Mouse (Mus musculus): ENCODE results near the gene Sspn. TPM values are rescaled to one million over a fixed set of nuclear protein-coding genes. Genes with fewer than 3 reads are reported as not detected.

Sspn gene
- polyA plus RNA-seq, 1 experiment from 2014 or later = 4.5 TPM

DNA sequence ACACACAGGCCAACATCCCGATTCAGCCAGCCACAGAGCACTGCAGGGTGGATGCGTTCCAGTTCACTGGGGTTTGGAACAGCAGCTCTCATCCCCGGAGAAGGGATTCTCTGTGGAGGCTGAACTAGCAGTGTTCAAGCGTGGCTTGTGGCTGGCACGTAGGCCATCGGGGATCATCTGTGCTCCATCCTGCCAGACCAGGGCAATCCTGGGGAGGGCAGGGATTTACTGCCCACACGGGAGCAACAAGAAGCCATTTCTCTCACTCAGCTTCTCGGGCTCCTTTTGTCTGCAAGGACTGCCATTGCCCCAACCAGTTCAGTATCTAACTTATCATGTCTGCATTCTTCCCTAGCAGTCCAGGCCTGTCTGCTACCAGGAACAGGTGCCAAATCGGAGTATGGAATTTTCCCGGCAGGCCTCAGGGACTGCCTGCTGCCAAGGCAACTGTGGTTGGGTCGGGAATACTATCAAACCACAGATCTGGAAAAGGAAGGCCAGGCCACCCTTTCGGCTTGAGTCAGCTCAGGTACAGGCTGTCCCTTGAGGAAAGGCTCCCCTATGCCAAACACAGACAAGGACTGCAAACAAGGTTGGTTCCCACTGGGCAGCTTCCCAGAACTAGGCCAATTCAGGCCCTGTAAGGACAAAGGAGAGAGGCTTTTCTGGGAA lies 78.8 kb downstream of the Sspn start:
- 41% methylated on average over 12 of the region's 12 CpGs for WGBS

DNA sequence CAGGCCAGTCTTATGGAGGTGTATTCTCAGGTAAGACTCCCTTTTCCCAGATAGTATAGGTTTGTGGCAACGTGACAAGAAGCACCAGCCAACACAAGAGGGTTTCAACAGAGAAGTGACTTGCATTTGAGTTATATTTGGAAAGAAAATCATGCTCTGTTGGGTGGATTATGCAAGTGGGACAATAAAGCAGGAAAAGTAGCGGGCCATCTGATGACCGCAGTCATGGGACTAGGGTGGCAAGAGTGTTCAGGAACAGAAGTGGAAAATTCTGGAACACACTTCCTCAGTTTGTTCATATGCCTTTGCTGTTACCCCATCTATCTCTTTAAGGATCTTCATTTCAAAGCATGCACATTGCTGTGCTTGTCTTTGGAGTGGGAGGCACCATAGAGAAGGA lies 82.9 kb downstream of the Sspn start:
- Histone ChIP-seq H3K9me3 (no peaks in the 10 kb centered on the region), H3K36me3 (replicated peaks) (no peaks in the 10 kb centered on the region), H3K4me1 (peaks cover 15% of the 10 kb centered on the region; the same call in 1 of the 2 replicates), H3K4me2 (no peak overlapping the region), H3K27me3 (replicated peaks) (no peaks in the 10 kb centered on the region), H3K27ac (no peak overlapping the region), H3K9ac (no peak overlapping the region), H3K4me3 (no peak overlapping the region)
- ATAC-seq (replicated peaks) = no peak
- 94% methylated on average over 3 of the region's 3 CpGs for WGBS

More for the DNA sequence above, 78.8 kb downstream of the Sspn start:
- Histone ChIP-seq H3K9ac (no peak overlapping the region), H3K27me3 (replicated peaks) (no peaks in the 10 kb centered on the region), H3K4me2 (no peak overlapping the region), H3K27ac (peak overlapping the region; percentile 39), H3K4me3 (no peak overlapping the region), H3K36me3 (replicated peaks) (no peaks in the 10 kb centered on the region), H3K9me3 (no peaks in the 10 kb centered on the region), H3K4me1 (peaks cover 31% of the 10 kb centered on the region)
- ATAC-seq (replicated peaks) = peak; percentile 69

Other genes with a start within 250 kb of the Sspn start
- 4.6 and 5.5 TPM in 2 replicates for gene Rassf8, start 184.9 kb upstream of the Sspn start, polyA plus RNA-seq (2015; fragmentation: Nextera tagmentation; extraction: Ambion mirVana)
- 6.5 and 8.2 TPM in 2 replicates for gene Bhlhe41, start 66.1 kb upstream of the Sspn start, polyA plus RNA-seq (2015; fragmentation: Nextera tagmentation; extraction: Ambion mirVana)